Mouse (Mus musculus): ENCODE data around the gene Leng9. TPM values are rescaled to one million over a fixed set of nuclear protein-coding genes. Genes with fewer than 3 reads are reported as not detected.

The Leng9 gene
- polyA plus RNA-seq, 1 experiment from 2014 or later: 1.8 TPM

GRCm38 (mm10) chr7:4117050-4117814, 32.9 kb downstream of the Leng9 start:
- no peak overlapping the region for H3K27ac ChIP-seq
- no peaks in the 10 kb centered on the region for H3K36me3 ChIP-seq
- whole genome bisulfite sequencing: 62% methylated on average over 8 of the region's 8 CpGs
- H3K4me1 ChIP-seq: peaks cover 6% of the 10 kb centered on the region
- H3K27me3 ChIP-seq (ENCODE audit: insufficient read depth, poor library complexity, severe bottlenecking): peaks cover 47% of the 10 kb centered on the region
- DNase-seq (ENCODE audit: low spot score): no peak
- H3K9me3 ChIP-seq: 0 out of 2 replicates have a peak, but pooled peaks cover 4% of the 10 kb centered on the region
- H3K4me3 ChIP-seq: no peak overlapping the region

DNA sequence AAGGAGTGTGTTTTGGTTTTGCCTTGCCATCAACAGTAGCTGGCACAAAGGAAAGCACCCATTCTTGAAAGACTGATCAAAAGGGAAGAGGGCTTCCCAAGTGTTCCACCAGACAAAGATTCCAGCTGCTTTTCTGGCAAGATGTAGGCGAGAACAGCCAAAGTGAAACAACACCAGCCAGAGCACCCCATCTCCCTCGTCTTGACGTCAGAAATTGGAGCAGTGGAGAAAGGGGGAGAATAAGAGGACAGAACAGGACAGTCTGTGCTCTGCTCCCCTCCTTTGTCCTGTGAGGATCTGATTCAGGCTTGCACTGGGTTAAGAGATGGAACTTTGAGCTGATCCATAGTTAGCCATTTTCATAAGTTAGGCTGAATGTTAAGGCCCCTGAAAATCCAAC, 38.4 kb downstream of the Leng9 start:
- H3K4me1 ChIP-seq: no peaks in the 10 kb centered on the region
- 55% methylated on average over 3 of the region's 3 CpGs for WGBS
- no peak overlapping the region for H3K27ac ChIP-seq
- no peak overlapping the region for H3K4me3 ChIP-seq
- no peaks in the 10 kb centered on the region for H3K9me3 ChIP-seq
- no peak for DNase-seq (ENCODE audit: low spot score)
- no peaks in the 10 kb centered on the region for H3K27me3 ChIP-seq (ENCODE audit: insufficient read depth, poor library complexity, severe bottlenecking)
- H3K36me3 ChIP-seq: no peaks in the 10 kb centered on the region

- Histone ChIP-seq H3K36me3 (no peaks in the 10 kb centered on the region), H3K27ac (no peak overlapping the region), H3K4me1 (no peaks in the 10 kb centered on the region), H3K9me3 (no peaks in the 10 kb centered on the region), H3K27me3 (ENCODE audit: insufficient read depth, poor library complexity, severe bottlenecking) (no peaks in the 10 kb centered on the region), H3K4me3 (no peak overlapping the region)
- DNase-seq (ENCODE audit: low spot score): no peak
- 16% methylated on average over 4 of the region's 4 CpGs for WGBS
These were observed 46.8 kb downstream of the Leng9 start for GRCm38 (mm10) chr7:4103411-4103810.

GRCm38 (mm10) chr7:4101144-4101543, 49.0 kb downstream of the Leng9 start:
- Histone ChIP-seq H3K27ac (no peak overlapping the region), H3K36me3 (no peaks in the 10 kb centered on the region), H3K4me1 (no peaks in the 10 kb centered on the region), H3K27me3 (ENCODE audit: insufficient read depth, poor library complexity, severe bottlenecking) (no peaks in the 10 kb centered on the region), H3K4me3 (no peak overlapping the region), H3K9me3 (no peaks in the 10 kb centered on the region)
- WGBS: 79% methylated on average over 5 of the region's 5 CpGs
- no peak for DNase-seq (ENCODE audit: low spot score)

GRCm38 (mm10) chr7:4098832-4099231, 51.3 kb downstream of the Leng9 start:
- Histone ChIP-seq H3K27me3 (ENCODE audit: insufficient read depth, poor library complexity, severe bottlenecking) (no peaks in the 10 kb centered on the region), H3K4me1 (no peaks in the 10 kb centered on the region), H3K27ac (no peak overlapping the region), H3K36me3 (no peaks in the 10 kb centered on the region), H3K4me3 (no peak overlapping the region), H3K9me3 (no peaks in the 10 kb centered on the region)
- WGBS: 61% methylated on average over 2 of the region's 2 CpGs
- no peak for DNase-seq (ENCODE audit: low spot score)

GRCm38 (mm10) chr7:4098301-4098700, 51.9 kb downstream of the Leng9 start:
- H3K4me3 ChIP-seq: no peak overlapping the region
- H3K27ac ChIP-seq: no peak overlapping the region
- WGBS: 81% methylated on average over 2 of the region's 2 CpGs
- H3K9me3 ChIP-seq: no peaks in the 10 kb centered on the region
- no peaks in the 10 kb centered on the region for H3K4me1 ChIP-seq
- H3K36me3 ChIP-seq: no peaks in the 10 kb centered on the region
- H3K27me3 ChIP-seq (ENCODE audit: insufficient read depth, poor library complexity, severe bottlenecking): no peaks in the 10 kb centered on the region
- DNase-seq (ENCODE audit: low spot score): no peak

Other genes with a start within 250 kb of the Leng9 start
- gene Lilra6, start 234.9 kb downstream of the Leng9 start, polyA plus RNA-seq (2016; fragmentation: Nextera tagmentation; extraction: Ambion mirVana): not detected in 2 replicates
- 0.15 and 0.21 TPM in 2 replicates for gene Lair1, start 87.2 kb downstream of the Leng9 start, polyA plus RNA-seq (2016; fragmentation: Nextera tagmentation; extraction: Ambion mirVana)
- gene Ttyh1, start 31.0 kb downstream of the Leng9 start, polyA plus RNA-seq (2016; fragmentation: Nextera tagmentation; extraction: Ambion mirVana): 0.54 and 0.83 TPM in 2 replicates
- gene Leng8, start 13.3 kb downstream of the Leng9 start, polyA plus RNA-seq (2016; fragmentation: Nextera tagmentation; extraction: Ambion mirVana): 72.6 and 75.1 TPM in 2 replicates
- gene Cdc42ep5, start 14.5 kb upstream of the Leng9 start, polyA plus RNA-seq (2016; fragmentation: Nextera tagmentation; extraction: Ambion mirVana): 27.4 and 35.7 TPM in 2 replicates
- not detected in 2 replicates for gene Lilra5, start 87.4 kb upstream of the Leng9 start, polyA plus RNA-seq (2016; fragmentation: Nextera tagmentation; extraction: Ambion mirVana)
- not detected in 2 replicates for gene Ncr1, start 187.3 kb upstream of the Leng9 start, polyA plus RNA-seq (2016; fragmentation: Nextera tagmentation; extraction: Ambion mirVana)
- 0.35 and 0.57 TPM in 2 replicates for gene Gp6, start 247.4 kb upstream of the Leng9 start, polyA plus RNA-seq (2016; fragmentation: Nextera tagmentation; extraction: Ambion mirVana)

Measured in heart, embryonic 10.5 days (tissue).